Mouse (Mus musculus) ES-E14 (cell line): ENCODE data around the gene Fchsd2.

Experiments used
- CHD2 ChIP-seq: IDR thresholded peaks from 2 replicates; pipeline ENCODE4 v1.6.1; 2014; ENCODE audit warnings: mild to moderate bottlenecking, low read depth, low read length, inconsistent platforms
- MAFK ChIP-seq: IDR thresholded peaks from 2 replicates; pipeline ENCODE4 v1.6.1; 2014; ENCODE audit warnings: mild to moderate bottlenecking, low read depth, low read length, inconsistent platforms; ENCODE audit not compliant: insufficient read depth
- ZC3H11A ChIP-seq: IDR thresholded peaks from 2 replicates; pipeline ENCODE4 v1.6.1; 2012; ENCODE audit warnings: low read depth, mild to moderate bottlenecking, inconsistent platforms, low read length, borderline replicate concordance

DNA sequence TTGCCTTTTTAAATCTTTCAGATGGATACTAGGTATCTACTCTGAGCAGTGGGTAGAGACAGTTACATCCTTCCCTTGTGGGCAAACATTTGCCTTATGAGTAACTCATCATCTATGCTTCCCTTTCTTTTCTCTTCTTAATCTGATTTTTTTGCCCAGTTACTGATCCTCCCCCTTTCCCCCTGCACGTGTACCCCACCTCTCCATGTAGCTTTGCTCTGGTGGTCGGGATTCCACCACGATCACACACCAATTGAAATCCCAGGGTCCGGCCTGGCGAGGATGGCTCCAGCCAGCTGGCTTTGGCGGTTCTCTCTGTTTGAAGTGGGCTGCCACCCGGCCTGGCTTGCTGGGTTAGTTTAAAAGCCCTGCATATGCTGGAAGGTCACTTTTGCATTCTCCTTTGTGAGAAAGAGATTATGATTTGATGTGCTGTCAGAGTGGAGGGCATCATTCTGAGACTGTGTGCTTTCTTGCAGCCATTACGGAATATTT is 17.2 kb downstream of the Fchsd2 start:
- TF ChIP-seq CHD2 (no peak), MAFK (no peak), ZC3H11A (no peak)
